Mouse (Mus musculus): ENCODE data around the gene Pycard. TPM values are rescaled to one million over a fixed set of nuclear protein-coding genes. Genes with fewer than 3 reads are reported as not detected.
"Not testable (repeated sequence)": the region's sequence is repeated elsewhere in the genome, so short reads cannot be mapped to it uniquely, and the experiment has no call there.

Gene Pycard
- 928 and 1,122 TPM in 2 replicates for polyA plus RNA-seq (2012; rRNA removed)

GRCm38 (mm10) chr7:127993341-127993977, at the start of gene Pycard:
Pycard (minus strand) TSS chr7:127993867.
- DNase-seq (ENCODE audit: low read depth, low spot score), result peak; percentile 85
- 2% methylated on average over 18 of the region's 18 CpGs for WGBS

GRCm38 (mm10) chr7:128042161-128042820, 48.6 kb upstream of the Pycard start:
- DNase-seq (ENCODE audit: low read depth, low spot score), result not testable (repeated sequence)
- 75% methylated on average over 15 of the region's 15 CpGs for WGBS

GRCm38 (mm10) chr7:128033616-128034015, 39.9 kb upstream of the Pycard start:
- WGBS, result 55% methylated on average over 4 of the region's 4 CpGs
- DNase-seq (ENCODE audit: low read depth, low spot score), result no peak

- DNase-seq (ENCODE audit: low read depth, low spot score), result no peak
- 31% methylated on average over 3 of the region's 3 CpGs for WGBS
These were observed 39.3 kb upstream of the Pycard start for GRCm38 (mm10) chr7:128032989-128033293.

- peak; percentile 84 for DNase-seq (ENCODE audit: low read depth, low spot score)
- 28% methylated on average over 5 of the region's 5 CpGs for WGBS
These were observed 38.8 kb upstream of the Pycard start for GRCm38 (mm10) chr7:128032290-128032988.

GRCm38 (mm10) chr7:128031403-128031976, 37.8 kb upstream of the Pycard start:
- peak; percentile 85 for DNase-seq (ENCODE audit: low read depth, low spot score)
- 31% methylated on average over 9 of the region's 9 CpGs for WGBS

- WGBS, result 69% methylated on average over 4 of the region's 4 CpGs
- DNase-seq (ENCODE audit: low read depth, low spot score), result no peak
These were observed 31.7 kb upstream of the Pycard start for GRCm38 (mm10) chr7:128025381-128025780.

GRCm38 (mm10) chr7:128024932-128025331, 31.3 kb upstream of the Pycard start:
- DNase-seq (ENCODE audit: low read depth, low spot score), result no peak
- 82% methylated on average over 4 of the region's 4 CpGs for WGBS

GRCm38 (mm10) chr7:128024364-128024763, 30.7 kb upstream of the Pycard start:
- WGBS, result 87% methylated on average over 9 of the region's 9 CpGs
- no peak for DNase-seq (ENCODE audit: low read depth, low spot score)

GRCm38 (mm10) chr7:128023565-128023964, 29.9 kb upstream of the Pycard start:
- 92% methylated on average over 4 of the region's 4 CpGs for WGBS
- no peak for DNase-seq (ENCODE audit: low read depth, low spot score)

- WGBS, result 71% methylated on average over 8 of the region's 8 CpGs
- DNase-seq (ENCODE audit: low read depth, low spot score), result no peak
These were observed 29.3 kb upstream of the Pycard start for GRCm38 (mm10) chr7:128022974-128023373.

GRCm38 (mm10) chr7:128019187-128019586, 25.5 kb upstream of the Pycard start:
- DNase-seq (ENCODE audit: low read depth, low spot score), result no peak
- WGBS, result 27% methylated on average over 2 of the region's 2 CpGs

GRCm38 (mm10) chr7:128018275-128018674, 24.6 kb upstream of the Pycard start:
- 93% methylated on average over 3 of the region's 3 CpGs for WGBS
- no peak for DNase-seq (ENCODE audit: low read depth, low spot score)

- WGBS, result 34% methylated on average over 6 of the region's 6 CpGs
- DNase-seq (ENCODE audit: low read depth, low spot score), result no peak
These were observed 23.0 kb upstream of the Pycard start for GRCm38 (mm10) chr7:128016650-128017049.

- WGBS, result 23% methylated on average over 5 of the region's 5 CpGs
These were observed 22.5 kb upstream of the Pycard start for GRCm38 (mm10) chr7:128016134-128016533.

GRCm38 (mm10) chr7:128013116-128013515, 19.4 kb upstream of the Pycard start:
- DNase-seq (ENCODE audit: low read depth, low spot score), result no peak
- WGBS, result 87% methylated on average over 13 of the region's 13 CpGs

More at GRCm38 (mm10) chr7:128016134-128016533, 22.5 kb upstream of the Pycard start:
- DNase-seq (ENCODE audit: low read depth, low spot score), result not testable (repeated sequence)

- no peak for DNase-seq (ENCODE audit: low read depth, low spot score)
- WGBS, result 84% methylated on average over 13 of the region's 13 CpGs
These were observed 18.6 kb upstream of the Pycard start for GRCm38 (mm10) chr7:128012136-128012780.

- DNase-seq (ENCODE audit: low read depth, low spot score), result no peak
- WGBS, result 80% methylated on average over 40 of the region's 40 CpGs
These were observed 16.2 kb upstream of the Pycard start for GRCm38 (mm10) chr7:128009715-128010340.

GRCm38 (mm10) chr7:128006193-128006592, 12.5 kb upstream of the Pycard start:
- 72% methylated on average over 7 of the region's 7 CpGs for WGBS
- DNase-seq (ENCODE audit: low read depth, low spot score), result no peak
